Mouse (Mus musculus) thymus, adult 2 months (tissue): ENCODE measurements at regions not wholly inside any gene's neighbourhood (a gene's known extent, or its start where the extent isn't known, plus 50 kb on each side); places are given as distances from the start of the nearest gene placed in this dataset.

ENCODE experiments used
- DNase-seq: peaks from one replicate; pipeline ENCODE4 v3.0.0; 2021
- H3K27ac ChIP-seq: fragments of 200-500 bp; 2 replicates; pipeline ENCODE4 v1.5.1; 2012; ENCODE audit warnings: low read length, control low read depth; ENCODE audit not compliant: control insufficient read depth, insufficient read depth
- H3K27me3 ChIP-seq: fragments of 200-500 bp; 2 replicates; pipeline ENCODE4 v1.6.1; 2012; ENCODE audit warnings: mild to moderate bottlenecking, low read length, moderate library complexity, mixed read lengths; ENCODE audit not compliant: control insufficient read depth, insufficient read depth
- H3K36me3 ChIP-seq: fragments of 200-500 bp; 2 replicates; pipeline ENCODE4 v1.6.1; 2012; ENCODE audit warnings: mild to moderate bottlenecking, low read length, moderate library complexity; ENCODE audit not compliant: control insufficient read depth, insufficient read depth
- H3K4me1 ChIP-seq: fragments of 200-500 bp; replicated peaks from 2 replicates; pipeline ENCODE4 v1.6.1; 2012; ENCODE audit warnings: low read length; ENCODE audit not compliant: control insufficient read depth, insufficient read depth
- H3K4me3 ChIP-seq: fragments of 200-500 bp; 2 replicates; pipeline ENCODE4 v1.5.1; 2012; ENCODE audit warnings: mild to moderate bottlenecking, low read length, control low read depth, moderate library complexity; ENCODE audit not compliant: control insufficient read depth, insufficient read depth
- CTCF ChIP-seq: fragments of 200-500 bp; IDR thresholded peaks from 2 replicates; pipeline ENCODE4 v1.5.1; 2012; ENCODE audit warnings: mild to moderate bottlenecking, control low read depth, low read length, moderate library complexity, borderline replicate concordance; ENCODE audit not compliant: control insufficient read depth, poor library complexity, insufficient read depth; ENCODE audit errors: extremely low read depth
- POLR2A ChIP-seq: fragments of 200-500 bp; IDR thresholded peaks from 2 replicates; pipeline ENCODE4 v1.6.1; 2012; ENCODE audit warnings: mild to moderate bottlenecking, low read length, control low read depth, moderate library complexity; ENCODE audit not compliant: control insufficient read depth, poor library complexity, insufficient read depth; ENCODE audit errors: extremely low read depth
- WGBS: fragments of 180-500 bp; shearing (Covaris S2); methylation state at CpG from one replicate; pipeline ENCODE4 v1.1.7; 2018; 5-methylcytosine and 5-hydroxymethylcytosine counted together

DNA sequence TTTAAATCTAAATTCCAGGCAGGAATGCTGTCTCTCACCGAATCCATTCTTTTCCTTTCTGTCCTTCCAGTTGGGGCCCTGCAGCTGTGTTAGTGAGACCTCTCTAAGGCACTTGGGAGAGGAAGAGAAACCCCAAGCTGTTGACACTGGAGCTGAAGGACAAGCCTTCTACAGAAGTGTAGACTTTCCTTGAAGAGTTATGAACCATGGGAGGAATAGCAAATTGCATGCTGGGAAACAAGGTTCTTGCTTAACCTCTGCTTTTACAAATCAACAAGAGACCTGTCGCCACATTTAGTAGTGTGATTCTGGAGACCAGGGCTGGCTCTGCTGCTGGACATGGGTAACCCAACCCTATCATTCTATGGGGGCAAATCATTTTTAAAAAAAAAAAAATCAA is 200.8 kb upstream of the Sash1 start:
- DNase-seq: no peak
- Histone ChIP-seq H3K36me3 (no peaks in the 10 kb centered on the region), H3K4me1 (no peaks in the 10 kb centered on the region), H3K4me3 (no peak overlapping the region), H3K27ac (no peak overlapping the region), H3K27me3 (no peaks in the 10 kb centered on the region)
- 88% methylated on average over 2 of the region's 2 CpGs for WGBS
- TF ChIP-seq CTCF: no peak
- TF ChIP-seq POLR2A: no peak

GRCm38 (mm10) chr10:9085441-9085840 is 199.6 kb upstream of the Sash1 start:
- H3K36me3 ChIP-seq: no peaks in the 10 kb centered on the region
- no peak for DNase-seq
- H3K27me3 ChIP-seq: no peaks in the 10 kb centered on the region
- no peak overlapping the region for H3K27ac ChIP-seq
- TF ChIP-seq POLR2A (no peak), CTCF (no peak)
- H3K4me1 ChIP-seq: no peaks in the 10 kb centered on the region
- H3K4me3 ChIP-seq: no peak overlapping the region
- WGBS: 91% methylated on average over 7 of the region's 7 CpGs

- WGBS: 93% methylated on average over 2 of the region's 2 CpGs
Observed at GRCm38 (mm10) chr10:9074916-9075315, 189.0 kb upstream of the Sash1 start.

GRCm38 (mm10) chr10:9071630-9072029 is 185.8 kb upstream of the Sash1 start:
- DNase-seq: peak; percentile 4
- TF ChIP-seq POLR2A: no peak
- TF ChIP-seq CTCF: no peak
- H3K4me1 ChIP-seq: no peaks in the 10 kb centered on the region
- H3K27me3 ChIP-seq: no peaks in the 10 kb centered on the region
- H3K36me3 ChIP-seq: no peaks in the 10 kb centered on the region
- H3K4me3 ChIP-seq: no peak overlapping the region
- 14% methylated on average over 5 of the region's 5 CpGs for WGBS
- no peak overlapping the region for H3K27ac ChIP-seq

More at GRCm38 (mm10) chr10:9074916-9075315, 189.0 kb upstream of the Sash1 start:
- H3K27ac ChIP-seq: no peak overlapping the region
- no peaks in the 10 kb centered on the region for H3K4me1 ChIP-seq
- no peaks in the 10 kb centered on the region for H3K27me3 ChIP-seq
- H3K4me3 ChIP-seq: no peak overlapping the region
- DNase-seq: no peak
- no peak for TF ChIP-seq CTCF
- no peak for TF ChIP-seq POLR2A
- H3K36me3 ChIP-seq: no peaks in the 10 kb centered on the region

DNA sequence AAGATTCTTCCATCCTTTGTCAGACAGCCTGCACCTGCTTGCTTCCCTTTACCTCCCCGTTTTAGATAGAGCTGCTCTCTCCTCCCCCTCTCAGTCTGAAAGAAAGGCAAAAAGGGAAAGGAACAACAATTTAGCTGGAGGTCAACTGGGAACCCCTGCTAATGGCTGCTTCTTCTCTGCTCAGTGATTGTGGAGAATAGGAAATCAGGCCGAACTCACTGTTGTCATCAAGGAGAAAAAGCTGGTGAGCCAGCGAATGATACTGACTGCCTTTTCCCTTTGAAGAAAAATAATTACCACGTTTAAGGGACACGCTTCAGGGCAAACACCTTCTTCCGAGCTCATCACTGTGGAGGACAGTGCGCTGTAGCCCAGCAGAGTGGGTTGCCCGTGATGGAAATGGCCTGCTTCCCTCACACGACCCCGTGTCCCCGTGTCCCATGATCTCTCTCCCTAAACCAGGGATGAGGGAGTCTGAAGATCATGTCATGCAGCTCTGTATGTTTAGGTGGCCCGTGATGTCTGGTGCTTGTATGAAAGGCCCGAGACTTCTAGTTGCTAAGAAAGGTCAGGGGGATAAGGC is 183.8 kb upstream of the Sash1 start:
- TF ChIP-seq POLR2A (no peak), CTCF (no peak)
- WGBS: 85% methylated on average over 13 of the region's 13 CpGs

GRCm38 (mm10) chr10:9066566-9066965 is 180.7 kb upstream of the Sash1 start:
- Histone ChIP-seq H3K4me1 (no peaks in the 10 kb centered on the region), H3K27ac (no peak overlapping the region), H3K27me3 (no peaks in the 10 kb centered on the region), H3K4me3 (no peak overlapping the region), H3K36me3 (no peaks in the 10 kb centered on the region)
- TF ChIP-seq CTCF (no peak), POLR2A (no peak)
- WGBS: 77% methylated on average over 3 of the region's 3 CpGs
- no peak for DNase-seq

More for the DNA sequence above, 183.8 kb upstream of the Sash1 start:
- no peaks in the 10 kb centered on the region for H3K27me3 ChIP-seq
- H3K36me3 ChIP-seq: no peaks in the 10 kb centered on the region
- no peak overlapping the region for H3K27ac ChIP-seq
- no peak overlapping the region for H3K4me3 ChIP-seq
- no peaks in the 10 kb centered on the region for H3K4me1 ChIP-seq
- no peak for DNase-seq

DNA sequence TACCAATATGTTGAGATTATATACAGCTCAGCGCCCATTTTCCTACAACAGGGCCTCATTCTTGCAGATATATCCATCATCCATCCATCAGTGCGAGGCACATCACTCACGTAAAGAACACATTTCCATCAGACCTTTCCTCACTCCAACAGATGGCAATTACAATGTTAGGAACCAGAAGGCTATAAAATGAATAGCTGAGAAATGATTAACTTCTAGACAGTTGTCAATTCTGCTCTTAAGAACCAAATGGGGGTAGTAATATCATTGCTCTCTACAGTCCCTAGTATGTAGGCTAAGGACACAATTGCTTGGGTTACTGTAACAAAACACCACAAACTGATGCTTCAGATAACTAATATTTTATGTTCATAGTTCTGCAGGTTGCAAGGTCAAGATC is 176.1 kb upstream of the Sash1 start:
- Histone ChIP-seq H3K27me3 (no peaks in the 10 kb centered on the region), H3K36me3 (no peaks in the 10 kb centered on the region), H3K4me3 (no peak overlapping the region), H3K27ac (no peak overlapping the region), H3K4me1 (no peaks in the 10 kb centered on the region)
- 94% methylated on average over 3 of the region's 3 CpGs for WGBS
- no peak for DNase-seq
- no peak for TF ChIP-seq CTCF
